Mouse (Mus musculus) liver, adult 2 months (tissue): ENCODE measurements around the gene Slc32a1.

Experiments used
- CTCF ChIP-seq: fragments of 200-500 bp; IDR thresholded peaks from 2 replicates; pipeline ENCODE4 v1.5.1; 2011; ENCODE audit warnings: low read depth, low read length, control low read depth
- POLR2A ChIP-seq: fragments of 200-500 bp; IDR thresholded peaks from 2 replicates; pipeline ENCODE4 v1.6.1; 2011; ENCODE audit warnings: low read length, control low read depth; ENCODE audit not compliant: insufficient read depth; ENCODE audit errors: extremely low read depth

DNA sequence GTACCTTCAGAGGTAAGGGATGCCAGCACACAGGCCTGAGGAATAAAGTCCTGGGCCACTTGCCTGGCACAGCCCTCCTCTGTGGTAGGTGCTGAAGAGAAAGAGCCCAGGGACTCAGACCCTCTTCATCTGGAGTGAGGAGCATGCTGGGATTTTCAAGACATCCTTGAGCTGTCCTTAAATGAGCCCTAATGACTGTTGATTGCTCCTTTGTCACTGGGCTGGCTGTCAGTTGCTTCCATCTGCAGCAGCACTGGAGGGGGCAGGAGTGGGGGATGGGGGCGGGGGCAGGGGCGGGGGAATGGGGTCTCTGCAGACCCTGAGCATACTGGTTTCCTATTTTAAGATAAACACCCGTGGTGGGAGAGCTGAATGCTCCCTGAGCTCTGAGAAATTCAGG, 10.1 kb upstream of the Slc32a1 start:
- TF ChIP-seq POLR2A (no peak), CTCF (no peak)
